Mouse (Mus musculus): Measurements from ENCODE around the gene Atxn2. TPM values are rescaled to one million over a fixed set of nuclear protein-coding genes. Genes with fewer than 3 reads are reported as not detected.

Gene Atxn2
- polyA plus RNA-seq, 1 experiment from 2014 or later: 67.2 TPM

GRCm38 (mm10) chr5:121821552-121821951 lies 110.4 kb downstream of the Atxn2 start:
- no peaks in the 10 kb centered on the region for H3K9me3 ChIP-seq
- no peak overlapping the region for H3K9ac ChIP-seq (replicated peaks)
- H3K4me3 ChIP-seq: no peak overlapping the region
- no peaks in the 10 kb centered on the region for H3K4me1 ChIP-seq
- WGBS: 71% methylated on average over 5 of the region's 5 CpGs
- H3K4me2 ChIP-seq (replicated peaks): no peak overlapping the region
- H3K27ac ChIP-seq (replicated peaks): no peak overlapping the region
- H3K36me3 ChIP-seq: peaks cover 38% of the 10 kb centered on the region
- ATAC-seq (replicated peaks): no peak
- H3K27me3 ChIP-seq: no peaks in the 10 kb centered on the region

GRCm38 (mm10) chr5:121822786-121823505 lies 111.8 kb downstream of the Atxn2 start:
- no peaks in the 10 kb centered on the region for H3K27me3 ChIP-seq
- no peak overlapping the region for H3K27ac ChIP-seq (replicated peaks)
- WGBS: 86% methylated on average over 7 of the region's 7 CpGs
- no peak overlapping the region for H3K4me3 ChIP-seq
- no peak overlapping the region for H3K9ac ChIP-seq (replicated peaks)
- ATAC-seq (replicated peaks): no peak
- H3K4me1 ChIP-seq: peaks cover 4% of the 10 kb centered on the region
- no peak overlapping the region for H3K4me2 ChIP-seq (replicated peaks)
- H3K9me3 ChIP-seq: no peaks in the 10 kb centered on the region
- peaks cover 24% of the 10 kb centered on the region for H3K36me3 ChIP-seq

GRCm38 (mm10) chr5:121823668-121824067 lies 112.5 kb downstream of the Atxn2 start:
- Histone ChIP-seq H3K9ac (replicated peaks) (no peak overlapping the region), H3K36me3 (peaks cover 17% of the 10 kb centered on the region), H3K27ac (replicated peaks) (no peak overlapping the region), H3K9me3 (no peaks in the 10 kb centered on the region), H3K4me2 (replicated peaks) (no peak overlapping the region), H3K4me1 (peaks cover 12% of the 10 kb centered on the region), H3K4me3 (no peak overlapping the region), H3K27me3 (no peaks in the 10 kb centered on the region)
- 100% methylated on average over 1 of the region's 1 CpGs for WGBS
- ATAC-seq (replicated peaks): no peak

GRCm38 (mm10) chr5:121824121-121824520 lies 113.0 kb downstream of the Atxn2 start:
- WGBS: 72% methylated on average over 4 of the region's 4 CpGs
- no peaks in the 10 kb centered on the region for H3K27me3 ChIP-seq
- H3K9ac ChIP-seq (replicated peaks): no peak overlapping the region
- H3K4me3 ChIP-seq: no peak overlapping the region
- no peak overlapping the region for H3K27ac ChIP-seq (replicated peaks)
- ATAC-seq (replicated peaks): no peak
- no peaks in the 10 kb centered on the region for H3K9me3 ChIP-seq
- peaks cover 13% of the 10 kb centered on the region for H3K36me3 ChIP-seq
- H3K4me1 ChIP-seq: peaks cover 16% of the 10 kb centered on the region
- no peak overlapping the region for H3K4me2 ChIP-seq (replicated peaks)

GRCm38 (mm10) chr5:121825606-121826005 lies 114.5 kb downstream of the Atxn2 start:
- no peak for ATAC-seq (replicated peaks)
- Histone ChIP-seq H3K4me3 (no peak overlapping the region), H3K9ac (replicated peaks) (no peak overlapping the region), H3K4me1 (peaks cover 22% of the 10 kb centered on the region), H3K36me3 (peaks cover 5% of the 10 kb centered on the region; the same call in 1 of the 2 replicates), H3K9me3 (no peaks in the 10 kb centered on the region), H3K27ac (replicated peaks) (no peak overlapping the region), H3K4me2 (replicated peaks) (no peak overlapping the region), H3K27me3 (peaks cover 6% of the 10 kb centered on the region; the same call in 1 of the 2 replicates)
- 95% methylated on average over 3 of the region's 3 CpGs for WGBS

- WGBS: 60% methylated on average over 4 of the region's 4 CpGs
- no peak for ATAC-seq (replicated peaks)
- Histone ChIP-seq H3K9me3 (no peaks in the 10 kb centered on the region), H3K9ac (replicated peaks) (peak overlapping the region; percentile 44; the same call in 1 of the 2 replicates), H3K4me3 (peak overlapping the region; percentile 42), H3K4me2 (replicated peaks) (peak overlapping the region; percentile 95), H3K36me3 (0 out of 2 replicates have a peak, but pooled peaks cover 2% of the 10 kb centered on the region), H3K27ac (replicated peaks) (peak overlapping the region; percentile 35; the same call in 1 of the 2 replicates), H3K4me1 (peaks cover 22% of the 10 kb centered on the region), H3K27me3 (peaks cover 6% of the 10 kb centered on the region; the same call in 1 of the 2 replicates)
Observed at GRCm38 (mm10) chr5:121827876-121828275, 116.7 kb downstream of the Atxn2 start.

GRCm38 (mm10) chr5:121828491-121829432 lies 117.6 kb downstream of the Atxn2 start:
- peak overlapping the region; percentile 95 for H3K4me2 ChIP-seq (replicated peaks)
- peaks cover 6% of the 10 kb centered on the region; the same call in 1 of the 2 replicates for H3K27me3 ChIP-seq
- 0 out of 2 replicates have a peak, but pooled peaks cover 2% of the 10 kb centered on the region for H3K36me3 ChIP-seq
- H3K4me1 ChIP-seq: peaks cover 25% of the 10 kb centered on the region
- peak overlapping the region; percentile 44 for H3K9ac ChIP-seq (replicated peaks)
- ATAC-seq (replicated peaks): peak; percentile 68
- H3K9me3 ChIP-seq: no peaks in the 10 kb centered on the region
- 0 out of 2 replicates have a peak overlapping the region, but pooled peaks have one; percentile 35 for H3K27ac ChIP-seq (replicated peaks)
- 3% methylated on average over 74 of the region's 82 CpGs for WGBS
- peak overlapping the region; percentile 42 for H3K4me3 ChIP-seq

GRCm38 (mm10) chr5:121831002-121831601 lies 120.0 kb downstream of the Atxn2 start:
- ATAC-seq (replicated peaks): no peak
- Histone ChIP-seq H3K27me3 (peaks cover 6% of the 10 kb centered on the region; the same call in 1 of the 2 replicates), H3K4me1 (peaks cover 37% of the 10 kb centered on the region), H3K36me3 (0 out of 2 replicates have a peak, but pooled peaks cover 2% of the 10 kb centered on the region), H3K27ac (replicated peaks) (no peak overlapping the region), H3K9ac (replicated peaks) (no peak overlapping the region), H3K9me3 (no peaks in the 10 kb centered on the region), H3K4me3 (no peak overlapping the region), H3K4me2 (replicated peaks) (no peak overlapping the region)
- 90% methylated on average over 6 of the region's 6 CpGs for WGBS

GRCm38 (mm10) chr5:121832376-121833155 lies 121.4 kb downstream of the Atxn2 start:
- no peak overlapping the region for H3K4me2 ChIP-seq (replicated peaks)
- H3K27ac ChIP-seq (replicated peaks): no peak overlapping the region
- peaks cover 47% of the 10 kb centered on the region for H3K4me1 ChIP-seq
- WGBS: 80% methylated on average over 6 of the region's 6 CpGs
- H3K27me3 ChIP-seq: peaks cover 14% of the 10 kb centered on the region
- H3K9me3 ChIP-seq: no peaks in the 10 kb centered on the region
- no peak overlapping the region for H3K9ac ChIP-seq (replicated peaks)
- ATAC-seq (replicated peaks): no peak
- H3K36me3 ChIP-seq: no peaks in the 10 kb centered on the region
- no peak overlapping the region for H3K4me3 ChIP-seq

- Histone ChIP-seq H3K36me3 (no peaks in the 10 kb centered on the region), H3K9ac (replicated peaks) (no peak overlapping the region), H3K4me3 (no peak overlapping the region), H3K4me1 (peaks cover 47% of the 10 kb centered on the region), H3K27ac (replicated peaks) (no peak overlapping the region), H3K9me3 (no peaks in the 10 kb centered on the region), H3K4me2 (replicated peaks) (no peak overlapping the region), H3K27me3 (peaks cover 17% of the 10 kb centered on the region)
- 89% methylated on average over 2 of the region's 2 CpGs for WGBS
- ATAC-seq (replicated peaks): no peak
Observed at GRCm38 (mm10) chr5:121833159-121833558, 122.0 kb downstream of the Atxn2 start.

- Histone ChIP-seq H3K36me3 (no peaks in the 10 kb centered on the region), H3K4me2 (replicated peaks) (no peak overlapping the region), H3K27ac (replicated peaks) (no peak overlapping the region), H3K4me3 (no peak overlapping the region), H3K4me1 (peaks cover 47% of the 10 kb centered on the region), H3K9ac (replicated peaks) (no peak overlapping the region), H3K9me3 (no peaks in the 10 kb centered on the region), H3K27me3 (peaks cover 21% of the 10 kb centered on the region)
- ATAC-seq (replicated peaks): no peak
- 62% methylated on average over 10 of the region's 10 CpGs for WGBS
Observed at GRCm38 (mm10) chr5:121833572-121834240, 122.6 kb downstream of the Atxn2 start.

All from forebrain, embryonic 15.5 days (tissue).